Mouse (Mus musculus): ENCODE measurements at regions not wholly inside any gene's neighbourhood (a gene's known extent, or its start where the extent isn't known, plus 50 kb on each side); places are given as distances from the start of the nearest gene placed in this dataset.

GRCm38 (mm10) chr2:57900168-57900567, 97.5 kb upstream of the Galnt5 start:
- Histone ChIP-seq H3K9ac (ENCODE audit: low read depth, low read length) (no peak overlapping the region), H3K27ac (no peak overlapping the region), H3K4me3 (no peak overlapping the region), H3K4me1 (ENCODE audit: control insufficient read depth, insufficient read depth, low read length) (no peaks in the 10 kb centered on the region), H3K36me3 (ENCODE audit: control insufficient read depth, insufficient read depth, low read length) (no peaks in the 10 kb centered on the region), H3K79me2 (replicated peaks; ENCODE audit: control insufficient read depth, insufficient read depth, low read length) (no peaks in the 10 kb centered on the region), H3K27me3 (ENCODE audit: control insufficient read depth, insufficient read depth, low read length) (no peaks in the 10 kb centered on the region)
- DNase-seq = no peak
- TF ChIP-seq CTCF (IDR thresholded peaks at IDR 0.05) = no peak
- no peak for TF ChIP-seq EP300 (IDR thresholded peaks at IDR 0.05; ENCODE audit: insufficient read depth, low read depth, low read length)
- no peak for TF ChIP-seq POLR2A (IDR thresholded peaks at IDR 0.05; ENCODE audit: insufficient read depth, low read depth, low read length)
- WGBS = 94% methylated on average over 7 of the region's 7 CpGs
- intact Hi-C loops (cut with DNase I) = no loop called here

GRCm38 (mm10) chr2:57900580-57901247, 97.0 kb upstream of the Galnt5 start:
- H3K9ac ChIP-seq (ENCODE audit: low read depth, low read length) = no peak overlapping the region
- no peak overlapping the region for H3K27ac ChIP-seq
- H3K36me3 ChIP-seq (ENCODE audit: control insufficient read depth, insufficient read depth, low read length) = no peaks in the 10 kb centered on the region
- H3K4me1 ChIP-seq (ENCODE audit: control insufficient read depth, insufficient read depth, low read length) = no peaks in the 10 kb centered on the region
- 39% methylated on average over 9 of the region's 9 CpGs for WGBS
- no peaks in the 10 kb centered on the region for H3K27me3 ChIP-seq (ENCODE audit: control insufficient read depth, insufficient read depth, low read length)
- intact Hi-C loops (cut with DNase I) = no loop called here
- TF ChIP-seq POLR2A (IDR thresholded peaks at IDR 0.05; ENCODE audit: insufficient read depth, low read depth, low read length) (no peak), CTCF (IDR thresholded peaks at IDR 0.05) (no peak), EP300 (IDR thresholded peaks at IDR 0.05; ENCODE audit: insufficient read depth, low read depth, low read length) (no peak)
- DNase-seq = no peak
- no peak overlapping the region for H3K4me3 ChIP-seq
- H3K79me2 ChIP-seq (replicated peaks; ENCODE audit: control insufficient read depth, insufficient read depth, low read length) = no peaks in the 10 kb centered on the region

- TF ChIP-seq CTCF (IDR thresholded peaks at IDR 0.05) (no peak), EP300 (IDR thresholded peaks at IDR 0.05; ENCODE audit: insufficient read depth, low read depth, low read length) (no peak), POLR2A (IDR thresholded peaks at IDR 0.05; ENCODE audit: insufficient read depth, low read depth, low read length) (no peak)
Measured at GRCm38 (mm10) chr2:57905184-57905583, 92.5 kb upstream of the Galnt5 start.

GRCm38 (mm10) chr2:57906939-57907338, 90.7 kb upstream of the Galnt5 start:
- Histone ChIP-seq H3K4me3 (no peak overlapping the region), H3K4me1 (ENCODE audit: control insufficient read depth, insufficient read depth, low read length) (no peaks in the 10 kb centered on the region), H3K9ac (ENCODE audit: low read depth, low read length) (no peak overlapping the region), H3K36me3 (ENCODE audit: control insufficient read depth, insufficient read depth, low read length) (no peaks in the 10 kb centered on the region), H3K27me3 (ENCODE audit: control insufficient read depth, insufficient read depth, low read length) (no peaks in the 10 kb centered on the region), H3K79me2 (replicated peaks; ENCODE audit: control insufficient read depth, insufficient read depth, low read length) (no peaks in the 10 kb centered on the region), H3K27ac (no peak overlapping the region)
- 84% methylated on average over 5 of the region's 5 CpGs for WGBS
- no peak for TF ChIP-seq POLR2A (IDR thresholded peaks at IDR 0.05; ENCODE audit: insufficient read depth, low read depth, low read length)
- TF ChIP-seq CTCF (IDR thresholded peaks at IDR 0.05) = no peak
- intact Hi-C loops (cut with DNase I) = no loop called here
- DNase-seq = no peak

More at GRCm38 (mm10) chr2:57905184-57905583, 92.5 kb upstream of the Galnt5 start:
- H3K4me3 ChIP-seq = no peak overlapping the region
- H3K4me1 ChIP-seq (ENCODE audit: control insufficient read depth, insufficient read depth, low read length) = no peaks in the 10 kb centered on the region
- 87% methylated on average over 2 of the region's 2 CpGs for WGBS
- H3K79me2 ChIP-seq (replicated peaks; ENCODE audit: control insufficient read depth, insufficient read depth, low read length) = no peaks in the 10 kb centered on the region
- H3K9ac ChIP-seq (ENCODE audit: low read depth, low read length) = no peak overlapping the region
- DNase-seq = no peak
- no peak overlapping the region for H3K27ac ChIP-seq
- H3K36me3 ChIP-seq (ENCODE audit: control insufficient read depth, insufficient read depth, low read length) = no peaks in the 10 kb centered on the region
- intact Hi-C loops (cut with DNase I) = no loop called here
- no peaks in the 10 kb centered on the region for H3K27me3 ChIP-seq (ENCODE audit: control insufficient read depth, insufficient read depth, low read length)

- WGBS = 64% methylated on average over 4 of the region's 4 CpGs
- DNase-seq = no peak
- Histone ChIP-seq H3K27me3 (ENCODE audit: control insufficient read depth, insufficient read depth, low read length) (no peaks in the 10 kb centered on the region), H3K9ac (ENCODE audit: low read depth, low read length) (no peak overlapping the region), H3K4me1 (ENCODE audit: control insufficient read depth, insufficient read depth, low read length) (no peaks in the 10 kb centered on the region), H3K27ac (no peak overlapping the region), H3K79me2 (replicated peaks; ENCODE audit: control insufficient read depth, insufficient read depth, low read length) (no peaks in the 10 kb centered on the region), H3K36me3 (ENCODE audit: control insufficient read depth, insufficient read depth, low read length) (no peaks in the 10 kb centered on the region), H3K4me3 (no peak overlapping the region)
- intact Hi-C loops (cut with DNase I) = no loop called here
- no peak for TF ChIP-seq EP300 (IDR thresholded peaks at IDR 0.05; ENCODE audit: insufficient read depth, low read depth, low read length)
- no peak for TF ChIP-seq POLR2A (IDR thresholded peaks at IDR 0.05; ENCODE audit: insufficient read depth, low read depth, low read length)
- no peak for TF ChIP-seq CTCF (IDR thresholded peaks at IDR 0.05)
Measured at GRCm38 (mm10) chr2:57909706-57910105, 88.0 kb upstream of the Galnt5 start.

GRCm38 (mm10) chr2:57916375-57917023, 81.2 kb upstream of the Galnt5 start:
- DNase-seq = no peak
- TF ChIP-seq EP300 (IDR thresholded peaks at IDR 0.05; ENCODE audit: insufficient read depth, low read depth, low read length) (no peak), CTCF (IDR thresholded peaks at IDR 0.05) (no peak)
- Histone ChIP-seq H3K79me2 (replicated peaks; ENCODE audit: control insufficient read depth, insufficient read depth, low read length) (no peaks in the 10 kb centered on the region), H3K27me3 (ENCODE audit: control insufficient read depth, insufficient read depth, low read length) (no peaks in the 10 kb centered on the region), H3K9ac (ENCODE audit: low read depth, low read length) (no peak overlapping the region), H3K36me3 (ENCODE audit: control insufficient read depth, insufficient read depth, low read length) (no peaks in the 10 kb centered on the region), H3K4me3 (no peak overlapping the region), H3K4me1 (ENCODE audit: control insufficient read depth, insufficient read depth, low read length) (no peaks in the 10 kb centered on the region), H3K27ac (no peak overlapping the region)
- intact Hi-C loops (cut with DNase I) = no loop called here
- WGBS = 75% methylated on average over 15 of the region's 15 CpGs
